Mouse (Mus musculus) MEL (cell line): ENCODE results near the gene Leo1.

ENCODE experiments used
- CTCF ChIP-seq, 3 experiments: IDR thresholded peaks in 2 of 3; conservative IDR thresholded peaks in 1 of 3; 2 replicates each; pipeline ENCODE4 v1.5.1; 2011 to 2012; ENCODE audit warnings: low read length in 3 of 3, low read depth in 2 of 3, mild to moderate bottlenecking in 2 of 3, improper control_type of control experiment in 1 of 3, inconsistent platforms in 1 of 3, mixed read lengths in 1 of 3, moderate library complexity in 1 of 3; ENCODE audit not compliant: control insufficient read depth in 1 of 3, insufficient read depth in 1 of 3, poor library complexity in 1 of 3, severe bottlenecking in 1 of 3
- EP300 ChIP-seq, 2 experiments: IDR thresholded peaks; 2 replicates each; pipeline ENCODE4 v1.6.1; 2011; ENCODE audit warnings: improper control_type of control experiment in 2 of 2, low read length in 2 of 2, low read depth in 1 of 2, mild to moderate bottlenecking in 1 of 2
- GABPA ChIP-seq: IDR thresholded peaks from 2 replicates; pipeline ENCODE4 v1.6.1; 2012; ENCODE audit warnings: low read depth, mild to moderate bottlenecking, inconsistent platforms, low read length, improper control_type of control experiment, moderate library complexity
- MAFK ChIP-seq: IDR thresholded peaks from 2 replicates; pipeline ENCODE4 v1.6.1; 2011; ENCODE audit warnings: low read depth, mild to moderate bottlenecking, low read length, improper control_type of control experiment, borderline replicate concordance
- MXI1 ChIP-seq: IDR thresholded peaks from 2 replicates; pipeline ENCODE4 v1.6.1; 2011; ENCODE audit warnings: mild to moderate bottlenecking, low read depth, low read length, improper control_type of control experiment
- MYC ChIP-seq: IDR thresholded peaks from 2 replicates; pipeline ENCODE4 v1.6.1; 2011; ENCODE audit warnings: low read depth, mild to moderate bottlenecking, low read length, improper control_type of control experiment, moderate library complexity
- NRF1 ChIP-seq: IDR thresholded peaks from 2 replicates; pipeline ENCODE4 v1.6.1; 2014; ENCODE audit warnings: low read depth, mild to moderate bottlenecking, inconsistent platforms, low read length, improper control_type of control experiment, moderate library complexity; ENCODE audit not compliant: poor library complexity, insufficient read depth, severe bottlenecking
- POLR2A ChIP-seq, 2 experiments: IDR thresholded peaks; 2 replicates each; pipeline ENCODE4 v1.6.1; 2011 to 2012; ENCODE audit warnings: low read length in 2 of 2, mild to moderate bottlenecking in 2 of 2, control low read depth in 1 of 2, improper control_type of control experiment in 1 of 2, low read depth in 1 of 2, moderate library complexity in 1 of 2; ENCODE audit not compliant: control insufficient read depth in 1 of 2, insufficient read depth in 1 of 2, poor library complexity in 1 of 2
- POLR2AphosphoS2 ChIP-seq: IDR thresholded peaks from 2 replicates; pipeline ENCODE4 v1.6.1; 2011; ENCODE audit warnings: low read length, improper control_type of control experiment
- RCOR1 ChIP-seq: IDR thresholded peaks from 2 replicates; pipeline ENCODE4 v1.6.1; 2012; ENCODE audit warnings: low read depth, mild to moderate bottlenecking, inconsistent platforms, low read length, improper control_type of control experiment
- TAL1 ChIP-seq: IDR thresholded peaks from 2 replicates; pipeline ENCODE4 v1.6.1; 2012; ENCODE audit warnings: mild to moderate bottlenecking, inconsistent platforms, low read length, moderate library complexity, mixed read lengths
- UBTF ChIP-seq: IDR thresholded peaks from 2 replicates; pipeline ENCODE4 v1.6.1; 2012; ENCODE audit warnings: low read depth, mild to moderate bottlenecking, inconsistent platforms, low read length, improper control_type of control experiment, moderate library complexity, borderline replicate concordance; ENCODE audit not compliant: insufficient read depth
- USF1 ChIP-seq: IDR thresholded peaks from 2 replicates; pipeline ENCODE4 v1.6.1; 2014; ENCODE audit warnings: low read depth, mild to moderate bottlenecking, inconsistent platforms, low read length, improper control_type of control experiment, moderate library complexity
- USF2 ChIP-seq, 2 experiments: IDR thresholded peaks; 2 replicates each; pipeline ENCODE4 v1.6.1; 2011 to 2012; ENCODE audit warnings: improper control_type of control experiment in 2 of 2, low read length in 2 of 2, borderline replicate concordance in 1 of 2, inconsistent platforms in 1 of 2, low read depth in 1 of 2, mild to moderate bottlenecking in 1 of 2; ENCODE audit not compliant: insufficient read depth in 1 of 2

DNA sequence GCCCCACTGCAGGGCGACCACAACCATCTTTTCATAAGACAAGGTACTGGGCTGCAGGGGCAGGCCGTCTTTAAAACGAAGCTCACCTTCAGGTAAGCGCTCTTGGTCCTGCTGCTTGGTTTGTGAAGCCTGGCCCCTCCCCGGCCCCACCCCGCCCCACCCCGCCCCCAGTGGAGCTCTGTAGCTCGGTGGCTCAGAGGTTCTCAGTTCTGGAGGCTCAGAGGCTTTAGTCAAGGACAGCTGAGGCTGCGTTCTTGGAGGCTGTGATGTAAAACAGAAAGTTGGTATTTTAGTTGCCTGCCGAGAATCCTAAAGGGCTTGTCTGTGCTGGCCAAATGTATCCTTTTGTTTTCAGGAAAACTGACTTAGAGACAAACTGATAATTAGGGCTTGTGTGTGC lies 14.4 kb downstream of the Leo1 start:
- no peak for TF ChIP-seq MXI1
- TF ChIP-seq USF1 = no peak
- TF ChIP-seq EP300 (IDR thresholded peaks at IDR 0.05; ENCODE audit: low read depth in 1 of 2, low read length in 2 of 2) = no peak
- no peak for TF ChIP-seq TAL1
- TF ChIP-seq CTCF (IDR thresholded peaks at IDR 0.05 in 2 of 3, conservative IDR thresholded peaks at IDR 0.05 in 1 of 3; ENCODE audit: control insufficient read depth in 1 of 3, insufficient read depth in 1 of 3, low read depth in 2 of 3, low read length in 3 of 3, poor library complexity in 1 of 3, severe bottlenecking in 1 of 3) = no peak
- TF ChIP-seq NRF1 = no peak
- TF ChIP-seq POLR2A (IDR thresholded peaks at IDR 0.05; ENCODE audit: control insufficient read depth in 1 of 2, insufficient read depth in 1 of 2, low read depth in 1 of 2, low read length in 2 of 2, poor library complexity in 1 of 2) = no peak
- no peak for TF ChIP-seq USF2 (IDR thresholded peaks at IDR 0.05; ENCODE audit: borderline replicate concordance in 1 of 2, insufficient read depth in 1 of 2, low read depth in 1 of 2, low read length in 2 of 2)
- TF ChIP-seq UBTF = no peak
- TF ChIP-seq GABPA = no peak
- no peak for TF ChIP-seq MYC
- no peak for TF ChIP-seq POLR2AphosphoS2
- no peak for TF ChIP-seq MAFK
- no peak for TF ChIP-seq RCOR1
